Mouse (Mus musculus) CH12.LX (cell line): Measurements from ENCODE around the gene Ppp1r16b. TPM values are rescaled to one million over a fixed set of nuclear protein-coding genes. Genes with fewer than 3 reads are reported as not detected.

ENCODE experiments used
- DNase-seq: peaks from one replicate; pipeline ENCODE4 v3.0.0-alpha.2; 2013; ENCODE audit errors: extremely low read depth
- H3K27ac ChIP-seq: 2 replicates; pipeline ENCODE4 v1.5.1; 2012; ENCODE audit warnings: low read depth, mild to moderate bottlenecking, control low read depth, moderate library complexity; ENCODE audit not compliant: insufficient read depth
- H3K27me3 ChIP-seq: replicated peaks from 2 replicates; pipeline ENCODE3; 2012; ENCODE audit warnings: inconsistent platforms
- H3K36me3 ChIP-seq, 2 experiments: replicated peaks in 1 of 2; 2 replicates each; pipeline versions ENCODE3 to v1.6.1; 2012; ENCODE audit warnings: inconsistent platforms in 1 of 2, low read length in 1 of 2, mild to moderate bottlenecking in 1 of 2, mixed read lengths in 1 of 2, moderate library complexity in 1 of 2; ENCODE audit not compliant: control insufficient read depth in 1 of 2, insufficient read depth in 1 of 2
- H3K4me1 ChIP-seq, 2 experiments: 2 replicates each; pipeline ENCODE4 v1.6.1; 2012; ENCODE audit warnings: inconsistent platforms in 1 of 2, moderate library complexity in 1 of 2; ENCODE audit not compliant: insufficient read depth in 2 of 2, control insufficient read depth in 1 of 2
- H3K4me2 ChIP-seq: 2 replicates; pipeline ENCODE4 v1.6.1; 2012; ENCODE audit warnings: low read depth, mild to moderate bottlenecking, control low read depth; ENCODE audit not compliant: poor library complexity, insufficient read depth, severe bottlenecking
- H3K4me3 ChIP-seq, 3 experiments: fragments of 150-350 bp in 1 of 3; sonication (generic) in 1 of 3; replicated peaks in 1 of 3; 2 replicates each; pipeline versions ENCODE3 to v1.5.1; 2011 to 2012; ENCODE audit warnings: low read depth in 2 of 3, low read length in 2 of 3, mild to moderate bottlenecking in 2 of 3, moderate library complexity in 2 of 3, control low read depth in 1 of 3, improper control_type of control experiment in 1 of 3, inconsistent platforms in 1 of 3, mixed read lengths in 1 of 3; ENCODE audit not compliant: poor library complexity in 1 of 3
- H3K79me2 ChIP-seq: replicated peaks from 2 replicates; pipeline ENCODE4 v1.6.1; 2012; ENCODE audit warnings: mild to moderate bottlenecking, moderate library complexity; ENCODE audit not compliant: control insufficient read depth, poor library complexity, insufficient read depth, severe bottlenecking; ENCODE audit errors: extremely low read depth
- H3K9ac ChIP-seq: 2 replicates; pipeline ENCODE4 v1.6.1; 2012; ENCODE audit warnings: low read depth, mild to moderate bottlenecking, control low read depth, moderate library complexity; ENCODE audit not compliant: insufficient read depth
- H3K9me3 ChIP-seq: replicated peaks from 2 replicates; pipeline ENCODE3; 2012; ENCODE audit warnings: low read length, inconsistent platforms, mixed read lengths
- BHLHE40 ChIP-seq: IDR thresholded peaks from 2 replicates; pipeline ENCODE4 v1.6.1; 2011; ENCODE audit warnings: mild to moderate bottlenecking, low read depth, low read length, improper control_type of control experiment
- CHD1 ChIP-seq: IDR thresholded peaks from 2 replicates; pipeline ENCODE4 v1.6.1; 2012; ENCODE audit warnings: low read depth, low read length, improper control_type of control experiment, inconsistent platforms
- CHD2 ChIP-seq: IDR thresholded peaks from 2 replicates; pipeline ENCODE4 v1.6.1; 2011; ENCODE audit warnings: low read length, improper control_type of control experiment
- E2F4 ChIP-seq: IDR thresholded peaks from 2 replicates; pipeline ENCODE4 v1.6.1; 2011; ENCODE audit warnings: low read depth, low read length, improper control_type of control experiment; ENCODE audit not compliant: insufficient replicate concordance
- ELF1 ChIP-seq: IDR thresholded peaks from 2 replicates; pipeline ENCODE4 v1.6.1; 2014; ENCODE audit warnings: low read depth, mild to moderate bottlenecking, inconsistent platforms, low read length, improper control_type of control experiment
- EP300 ChIP-seq: IDR thresholded peaks from 2 replicates; pipeline ENCODE4 v1.6.1; 2011; ENCODE audit warnings: low read length, improper control_type of control experiment
- ETS1 ChIP-seq: conservative IDR thresholded peaks from 2 replicates; pipeline ENCODE4 v1.6.1; 2012; ENCODE audit warnings: low read depth, mild to moderate bottlenecking, inconsistent platforms, low read length, improper control_type of control experiment, moderate library complexity
- HCFC1 ChIP-seq: IDR thresholded peaks from 2 replicates; pipeline ENCODE4 v1.6.1; 2012; ENCODE audit warnings: low read depth, mild to moderate bottlenecking, inconsistent platforms, low read length, improper control_type of control experiment
- IRF4 ChIP-seq: IDR thresholded peaks from 2 replicates; pipeline ENCODE4 v1.6.1; 2014; ENCODE audit warnings: low read depth, mild to moderate bottlenecking, inconsistent platforms, low read length, improper control_type of control experiment
- JUND ChIP-seq: conservative IDR thresholded peaks from 2 replicates; pipeline ENCODE4 v1.6.1; 2011; ENCODE audit warnings: low read depth, low read length, improper control_type of control experiment
- KAT2A ChIP-seq: IDR thresholded peaks from 2 replicates; pipeline ENCODE4 v1.6.1; 2012; ENCODE audit warnings: low read length, improper control_type of control experiment, inconsistent platforms; ENCODE audit not compliant: insufficient replicate concordance
- MAX ChIP-seq: IDR thresholded peaks from 2 replicates; pipeline ENCODE4 v1.6.1; 2011; ENCODE audit warnings: low read length, improper control_type of control experiment
- MAZ ChIP-seq: IDR thresholded peaks from 2 replicates; pipeline ENCODE4 v1.6.1; 2012; ENCODE audit warnings: low read depth, mild to moderate bottlenecking, inconsistent platforms, low read length, improper control_type of control experiment, moderate library complexity
- MEF2A ChIP-seq: IDR thresholded peaks from 2 replicates; pipeline ENCODE4 v1.6.1; 2014; ENCODE audit warnings: low read depth, mild to moderate bottlenecking, inconsistent platforms, low read length, improper control_type of control experiment, borderline replicate concordance
- MXI1 ChIP-seq: IDR thresholded peaks from 2 replicates; pipeline ENCODE4 v1.6.1; 2011; ENCODE audit warnings: mild to moderate bottlenecking, low read depth, low read length, improper control_type of control experiment
- MYC ChIP-seq: IDR thresholded peaks from 2 replicates; pipeline ENCODE4 v1.6.1; 2011; ENCODE audit warnings: low read depth, mild to moderate bottlenecking, improper control_type of control experiment, low read length
- NELFE ChIP-seq: IDR thresholded peaks from 2 replicates; pipeline ENCODE4 v1.6.1; 2011; ENCODE audit warnings: low read depth, low read length, improper control_type of control experiment
- NRF1 ChIP-seq: IDR thresholded peaks from 2 replicates; pipeline ENCODE4 v1.6.1; 2014; ENCODE audit warnings: low read depth, mild to moderate bottlenecking, inconsistent platforms, low read length, improper control_type of control experiment, moderate library complexity
- PAX5 ChIP-seq: IDR thresholded peaks from 2 replicates; pipeline ENCODE4 v1.6.1; 2012; ENCODE audit warnings: low read length, inconsistent platforms, mixed read lengths
- POLR2A ChIP-seq: IDR thresholded peaks from 2 replicates; pipeline ENCODE4 v1.6.1; 2011; ENCODE audit warnings: low read depth, mild to moderate bottlenecking, improper control_type of control experiment, low read length
- POLR2AphosphoS2 ChIP-seq: IDR thresholded peaks from 2 replicates; pipeline ENCODE4 v1.6.1; 2011; ENCODE audit warnings: low read depth, low read length, improper control_type of control experiment
- RAD21 ChIP-seq: IDR thresholded peaks from 2 replicates; pipeline ENCODE4 v1.6.1; 2011; ENCODE audit warnings: low read depth, mild to moderate bottlenecking, low read length, improper control_type of control experiment, moderate library complexity
- RCOR1 ChIP-seq: conservative IDR thresholded peaks from 2 replicates; pipeline ENCODE4 v1.6.1; 2012; ENCODE audit warnings: low read depth, mild to moderate bottlenecking, inconsistent platforms, low read length, improper control_type of control experiment
- SIN3A ChIP-seq: IDR thresholded peaks from 2 replicates; pipeline ENCODE4 v1.6.1; 2012; ENCODE audit warnings: low read length, improper control_type of control experiment, inconsistent platforms
- SMC3 ChIP-seq: IDR thresholded peaks from 2 replicates; pipeline ENCODE4 v1.6.1; 2011; ENCODE audit warnings: low read depth, low read length, improper control_type of control experiment
- TBP ChIP-seq: conservative IDR thresholded peaks from 2 replicates; pipeline ENCODE4 v1.6.1; 2011; ENCODE audit warnings: low read depth, low read length, improper control_type of control experiment
- TCF12 ChIP-seq: IDR thresholded peaks from 2 replicates; pipeline ENCODE4 v1.6.1; 2014; ENCODE audit warnings: low read depth, mild to moderate bottlenecking, inconsistent platforms, low read length, improper control_type of control experiment
- UBTF ChIP-seq: IDR thresholded peaks from 2 replicates; pipeline ENCODE4 v1.6.1; 2012; ENCODE audit warnings: low read depth, mild to moderate bottlenecking, inconsistent platforms, low read length, improper control_type of control experiment, moderate library complexity
- USF1 ChIP-seq: IDR thresholded peaks from 2 replicates; pipeline ENCODE4 v1.6.1; 2014; ENCODE audit warnings: low read depth, mild to moderate bottlenecking, inconsistent platforms, low read length, improper control_type of control experiment
- USF2 ChIP-seq: conservative IDR thresholded peaks from 2 replicates; pipeline ENCODE4 v1.6.1; 2011; ENCODE audit warnings: low read depth, low read length, improper control_type of control experiment
- ZC3H11A ChIP-seq: IDR thresholded peaks from 2 replicates; pipeline ENCODE4 v1.6.1; 2012; ENCODE audit warnings: low read depth, mild to moderate bottlenecking, inconsistent platforms, low read length, improper control_type of control experiment
- ZMIZ1 ChIP-seq: IDR thresholded peaks from 2 replicates; pipeline ENCODE4 v1.6.1; 2012; ENCODE audit warnings: low read depth, mild to moderate bottlenecking, inconsistent platforms, low read length, improper control_type of control experiment
- ZNF384 ChIP-seq: IDR thresholded peaks from 2 replicates; pipeline ENCODE4 v1.6.1; 2012; ENCODE audit warnings: low read depth, low read length, improper control_type of control experiment, inconsistent platforms
- dilution Hi-C: fragments of 300-500 bp; cut with MboI; formaldehyde crosslinking; loops from 2 replicates; pipeline ENCODE4 v1.14.3; 2020; ENCODE audit warnings: low sequenced_read_pairs; ENCODE audit not compliant: extremely low pct_unique_long_range_greater_than_20kb, extremely low pct_ligation_motif_present
- in situ Hi-C: fragments of 300-500 bp; cut with MboI; formaldehyde crosslinking; loops from 3 replicates; pipeline ENCODE4 v1.14.3; 2019; ENCODE audit warnings: low sequenced_read_pairs, low pct_ligation_motif_present, low pct_unique_long_range_greater_than_20kb, mixed read lengths
- polyA plus RNA-seq: library from polyadenylated mRNA; unstranded; fragments of >175 nt; gene quantifications from 2 replicates; pipeline ENCODE4 v1.2.1, GENCODE M21; 2012; ENCODE audit warnings: low read depth; ENCODE audit not compliant: insufficient read length
- total RNA-seq, 2 experiments: library from RNA; depleted of rRNA; stranded (reverse); fragments of 300-350 nt in 1 of 2; fragments of >200 nt in 1 of 2; gene quantifications; 2 replicates each; pipeline ENCODE4 v1.2.3; 2012 to 2014

The Ppp1r16b gene
- total and polyA plus RNA-seq, 3 experiments, result 37.7 to 55.7 (median 52.0) TPM

- dilution Hi-C loops (no loop called here), in situ Hi-C loops (no loop called here)
- peak overlapping the region; percentile 17 for H3K9ac ChIP-seq
- peaks cover 10 to 71% of the 10 kb centered on the region in 2 experiments for H3K36me3 ChIP-seq
- peak overlapping the region; percentile 99 for H3K27ac ChIP-seq
- no peaks in the 10 kb centered on the region for H3K9me3 ChIP-seq
- H3K4me3 ChIP-seq, result peak overlapping the region in 1 of 3 experiments; percentile 19
- H3K4me2 ChIP-seq, result peak overlapping the region; percentile 74
- peak; percentile 86 for DNase-seq
- TF ChIP-seq MAZ, result peak; percentile 46; the same call in 1 of the 2 replicates
- peak; percentile 51; the same call in 1 of the 2 replicates for TF ChIP-seq MXI1
- TF ChIP-seq NRF1, result 0 out of 2 replicates have a peak, but pooled peaks have one; percentile 22
- TF ChIP-seq ZC3H11A, result no peak
- peak; percentile 59; the same call in 1 of the 2 replicates for TF ChIP-seq CHD2
- TF ChIP-seq EP300, result peak; percentile 96
- peak; percentile 46 for TF ChIP-seq ZNF384
- no peak for TF ChIP-seq PAX5
- peak; percentile 93 for TF ChIP-seq TCF12
- 0 out of 2 replicates have a peak, but pooled peaks have one; percentile 68 for TF ChIP-seq CHD1
- no peak for TF ChIP-seq ZMIZ1
- TF ChIP-seq POLR2AphosphoS2, result no peak
- peak; percentile 16; the same call in 1 of the 2 replicates for TF ChIP-seq ELF1
- TF ChIP-seq SMC3, result peak; percentile 5
- peak; percentile 98 for TF ChIP-seq IRF4
- no peak; the same call in 1 of the 2 replicates for TF ChIP-seq JUND
- TF ChIP-seq USF1, result no peak
- no peak for TF ChIP-seq KAT2A
- TF ChIP-seq TBP, result peak; percentile 60; the same call in 1 of the 2 replicates
- peak; percentile 16; the same call in 1 of the 2 replicates for TF ChIP-seq POLR2A
- TF ChIP-seq USF2, result no peak
- TF ChIP-seq RCOR1, result peak; percentile 91
- TF ChIP-seq ETS1, result peak; percentile 80
- TF ChIP-seq RAD21, result no peak; the same call in none of the 2 replicates
- peak; percentile 57; the same call in 1 of the 2 replicates for TF ChIP-seq E2F4
- peak; percentile 76 for TF ChIP-seq MYC
- TF ChIP-seq MAX, result peak; percentile 73; the same call in 1 of the 2 replicates
- TF ChIP-seq BHLHE40, result peak; percentile 75; the same call in 1 of the 2 replicates
- peak; percentile 89 for TF ChIP-seq MEF2A
- TF ChIP-seq SIN3A, result peak; percentile 88
- no peak; the same call in 1 of the 2 replicates for TF ChIP-seq UBTF
- no peak for TF ChIP-seq NELFE
- TF ChIP-seq HCFC1, result peak; percentile 27; the same call in 1 of the 2 replicates
- H3K4me1 ChIP-seq, result peaks cover 59 to 95% of the 10 kb centered on the region in 2 experiments
- no peaks in the 10 kb centered on the region for H3K27me3 ChIP-seq
- peaks cover 92% of the 10 kb centered on the region for H3K79me2 ChIP-seq
Measured at GRCm38 (mm10) chr2:158682344-158683037, 17.3 kb downstream of the Ppp1r16b start.
